Mouse (Mus musculus) limb, embryonic 12.5 days (tissue): ENCODE data around the gene Mpp2. TPM values are rescaled to one million over a fixed set of nuclear protein-coding genes. Genes with fewer than 3 reads are reported as not detected.

Source experiments
- ATAC-seq: fragments of 200-750 bp; cut with Nextera tagmentation; 2 replicates; pipeline ENCODE4 v1.8.0; 2017; ENCODE audit warnings: low read depth, moderate TSS enrichment; ENCODE audit not compliant: insufficient number of reproducible peaks, insufficient read depth, low FRiP score, low TSS enrichment
- H3K27ac ChIP-seq: fragments of 300-500 bp; sonication (generic); 2 replicates; pipeline ENCODE4 v1.5.1; 2016; ENCODE audit warnings: mild to moderate bottlenecking, moderate library complexity
- H3K27me3 ChIP-seq: fragments of 300-500 bp; sonication (generic); 2 replicates; pipeline ENCODE4 v1.6.1; 2016; ENCODE audit warnings: mild to moderate bottlenecking, moderate library complexity
- H3K36me3 ChIP-seq: fragments of 300-500 bp; sonication (generic); 2 replicates; pipeline ENCODE4 v1.6.1; 2016; ENCODE audit warnings: mild to moderate bottlenecking, moderate library complexity
- H3K4me1 ChIP-seq: fragments of 300-500 bp; sonication (generic); replicated peaks from 2 replicates; pipeline ENCODE4 v1.6.1; 2016
- H3K4me2 ChIP-seq: fragments of 300-500 bp; sonication (generic); 2 replicates; pipeline ENCODE4 v1.6.1; 2016; ENCODE audit warnings: mild to moderate bottlenecking, moderate library complexity
- H3K4me3 ChIP-seq: fragments of 300-500 bp; sonication (generic); replicated peaks from 2 replicates; pipeline ENCODE4 v1.5.1; 2016; ENCODE audit warnings: mild to moderate bottlenecking
- H3K9ac ChIP-seq: fragments of 300-500 bp; sonication (generic); replicated peaks from 2 replicates; pipeline ENCODE4 v1.6.1; 2016; ENCODE audit warnings: mild to moderate bottlenecking, moderate library complexity
- H3K9me3 ChIP-seq: fragments of 300-500 bp; sonication (generic); 2 replicates; pipeline ENCODE4 v1.6.1; 2016; ENCODE audit warnings: mild to moderate bottlenecking, moderate library complexity
- WGBS: fragments of 180-500 bp; shearing (Covaris S2); methylation state at CpG from one replicate; pipeline ENCODE4 v1.1.7; 2016; 5-methylcytosine and 5-hydroxymethylcytosine counted together
- polyA plus RNA-seq: library from polyadenylated mRNA; unstranded; fragments of >200 nt; fragmentation: Nextera tagmentation; extraction: Ambion mirVana; gene quantifications from 2 replicates; pipeline ENCODE4 v1.2.1, GENCODE M21; 2016

Gene Mpp2
- polyA plus RNA-seq, 1 experiment from 2014 or later: 12.6 TPM

- Histone ChIP-seq H3K36me3 (no peaks in the 10 kb centered on the region), H3K27me3 (peaks cover 42% of the 10 kb centered on the region), H3K27ac (no peak overlapping the region), H3K9me3 (no peaks in the 10 kb centered on the region), H3K4me3 (peak overlapping the region; percentile 26), H3K4me2 (peak overlapping the region; percentile 55), H3K4me1 (peaks cover 18% of the 10 kb centered on the region), H3K9ac (peak overlapping the region; percentile 40; the same call in 1 of the 2 replicates)
- 6% methylated on average over 18 of the region's 18 CpGs for WGBS
- ATAC-seq: peak; percentile 78
These were observed 8.6 kb upstream of the Mpp2 start for GRCm38 (mm10) chr11:102096887-102097391.

DNA sequence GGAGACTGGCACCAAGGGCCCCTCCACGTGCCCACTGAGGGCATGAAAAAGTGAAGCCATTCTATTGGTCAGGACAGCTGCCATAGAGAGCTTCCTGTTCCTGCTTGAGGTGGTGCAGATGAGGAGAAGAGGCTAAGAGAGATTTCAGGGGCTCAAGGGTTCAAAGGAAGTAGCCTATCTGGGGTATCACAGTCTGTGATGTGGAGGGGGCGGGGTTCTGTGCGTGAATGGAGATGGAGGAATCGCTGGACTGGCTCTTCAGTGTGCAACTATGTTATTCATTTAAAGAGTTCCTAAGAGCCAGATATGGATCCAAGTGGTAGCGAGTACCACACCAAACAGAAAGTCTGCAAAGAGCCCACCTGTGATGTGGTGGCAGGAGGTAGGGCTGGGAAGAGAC, 8.1 kb upstream of the Mpp2 start:
- H3K9ac ChIP-seq: no peak overlapping the region; the same call in 1 of the 2 replicates
- H3K9me3 ChIP-seq: no peaks in the 10 kb centered on the region
- H3K27ac ChIP-seq: no peak overlapping the region
- WGBS: 66% methylated on average over 5 of the region's 5 CpGs
- no peaks in the 10 kb centered on the region for H3K36me3 ChIP-seq
- ATAC-seq: peak; percentile 7; the same call in 1 of the 2 replicates
- H3K4me3 ChIP-seq: 0 out of 2 replicates have a peak overlapping the region, but pooled peaks have one; percentile 26
- H3K27me3 ChIP-seq: peaks cover 40% of the 10 kb centered on the region
- peak overlapping the region; percentile 55 for H3K4me2 ChIP-seq
- H3K4me1 ChIP-seq: peaks cover 15% of the 10 kb centered on the region; the same call in 1 of the 2 replicates

- Histone ChIP-seq H3K27me3 (peaks cover 32% of the 10 kb centered on the region), H3K27ac (no peak overlapping the region), H3K9ac (no peak overlapping the region; the same call in 1 of the 2 replicates), H3K36me3 (no peaks in the 10 kb centered on the region), H3K4me3 (no peak overlapping the region), H3K4me2 (no peak overlapping the region), H3K9me3 (no peaks in the 10 kb centered on the region), H3K4me1 (peaks cover 15% of the 10 kb centered on the region; the same call in 1 of the 2 replicates)
- 83% methylated on average over 3 of the region's 3 CpGs for WGBS
- ATAC-seq: no peak
These were observed 7.4 kb upstream of the Mpp2 start for GRCm38 (mm10) chr11:102095676-102096075.

DNA sequence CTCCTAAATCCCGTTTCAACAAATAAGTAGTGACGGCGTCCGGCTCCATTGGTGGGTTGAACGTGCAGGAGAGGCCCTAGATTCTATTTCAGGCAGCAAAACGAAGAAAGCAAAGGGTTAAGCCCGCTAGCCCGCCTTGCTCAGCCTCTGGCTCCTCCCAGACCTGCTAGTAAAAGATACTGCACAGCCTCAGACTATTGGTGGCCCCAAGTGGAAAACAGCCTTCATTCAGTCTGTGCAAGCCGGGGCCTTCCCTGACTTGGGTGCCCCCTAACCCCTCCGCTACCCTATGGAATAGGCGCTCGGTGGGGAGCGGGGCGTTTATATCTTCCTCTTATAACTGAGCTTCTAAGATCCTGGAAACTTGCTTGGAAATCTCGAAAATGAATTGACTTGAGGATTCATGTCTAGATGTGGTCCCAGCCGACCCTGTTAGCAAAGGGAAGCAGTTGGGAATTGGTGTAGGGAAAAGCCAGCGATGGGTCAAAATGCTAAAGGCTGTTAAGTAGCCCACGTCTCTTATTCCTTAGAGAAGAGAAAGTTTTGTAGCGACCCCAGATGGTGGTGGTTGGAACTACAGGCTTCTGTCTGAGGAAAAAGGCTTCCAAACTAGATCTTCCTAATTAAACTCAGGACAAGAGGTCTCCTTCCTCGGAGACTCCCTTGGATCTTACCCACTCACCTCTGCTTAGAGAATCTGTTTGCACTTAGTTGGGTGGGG, 933 bp upstream of the Mpp2 start:
- under 1% methylated on average over 20 of the region's 20 CpGs for WGBS

GRCm38 (mm10) chr11:102087081-102087751, 1.1 kb downstream of the Mpp2 start:
- 0 out of 2 replicates have a peak, but pooled peaks cover 4% of the 10 kb centered on the region for H3K36me3 ChIP-seq

More for the DNA sequence above, 933 bp upstream of the Mpp2 start:
- Histone ChIP-seq H3K9ac (peak overlapping the region; percentile 69), H3K4me3 (peak overlapping the region; percentile 70), H3K27ac (peak overlapping the region; percentile 92), H3K36me3 (no peaks in the 10 kb centered on the region), H3K27me3 (peaks cover 3% of the 10 kb centered on the region; the same call in 1 of the 2 replicates), H3K9me3 (no peaks in the 10 kb centered on the region), H3K4me1 (peaks cover 24% of the 10 kb centered on the region), H3K4me2 (peak overlapping the region; percentile 90)
- peak; percentile 53 for ATAC-seq

GRCm38 (mm10) chr11:102086331-102086730, 2.0 kb downstream of the Mpp2 start:
- WGBS: 8% methylated on average over 3 of the region's 3 CpGs
- Histone ChIP-seq H3K9ac (peak overlapping the region; percentile 69), H3K9me3 (peaks cover 4% of the 10 kb centered on the region; the same call in 1 of the 2 replicates), H3K4me1 (peaks cover 38% of the 10 kb centered on the region), H3K27ac (peak overlapping the region; percentile 92), H3K36me3 (0 out of 2 replicates have a peak, but pooled peaks cover 4% of the 10 kb centered on the region), H3K4me2 (peak overlapping the region; percentile 90), H3K4me3 (peak overlapping the region; percentile 70), H3K27me3 (no peaks in the 10 kb centered on the region)
- no peak for ATAC-seq

More at GRCm38 (mm10) chr11:102087081-102087751, 1.1 kb downstream of the Mpp2 start:
- Histone ChIP-seq H3K27ac (peak overlapping the region; percentile 92), H3K27me3 (peaks cover 3% of the 10 kb centered on the region; the same call in 1 of the 2 replicates), H3K9me3 (peaks cover 4% of the 10 kb centered on the region; the same call in 1 of the 2 replicates), H3K4me2 (peak overlapping the region; percentile 90), H3K4me1 (peaks cover 30% of the 10 kb centered on the region), H3K9ac (peak overlapping the region; percentile 69), H3K4me3 (peak overlapping the region; percentile 70)
- under 1% methylated on average over 39 of the region's 39 CpGs for WGBS
- peak; percentile 64 for ATAC-seq

- Histone ChIP-seq H3K36me3 (peaks cover 5% of the 10 kb centered on the region; the same call in 1 of the 2 replicates), H3K27me3 (no peaks in the 10 kb centered on the region), H3K4me1 (peaks cover 29% of the 10 kb centered on the region), H3K9ac (no peak overlapping the region), H3K27ac (peak overlapping the region; percentile 59; the same call in 1 of the 2 replicates), H3K9me3 (peaks cover 4% of the 10 kb centered on the region; the same call in 1 of the 2 replicates), H3K4me2 (no peak overlapping the region), H3K4me3 (no peak overlapping the region)
- WGBS: 22% methylated on average over 6 of the region's 7 CpGs
- ATAC-seq: no peak
These were observed 4.2 kb downstream of the Mpp2 start for GRCm38 (mm10) chr11:102084159-102084558.

DNA sequence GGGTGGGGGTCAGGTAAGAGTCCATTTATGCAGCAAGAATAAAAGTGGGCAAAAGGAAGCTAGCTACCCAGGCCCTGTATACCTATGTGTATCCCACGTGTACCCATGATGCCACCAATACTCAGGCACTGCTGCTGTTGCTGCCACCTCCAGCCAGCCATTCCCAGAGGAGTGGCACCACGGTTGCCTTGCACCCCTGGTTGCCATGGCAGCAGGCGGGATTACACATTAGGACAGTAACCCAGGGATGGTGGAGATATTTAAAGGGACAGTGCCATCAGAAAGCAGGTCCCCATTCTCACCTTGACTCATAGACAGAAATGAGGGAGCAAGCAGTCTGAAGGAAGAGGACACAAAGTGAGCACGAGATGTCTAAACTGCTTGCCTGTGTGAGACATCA, 5.1 kb downstream of the Mpp2 start:
- Histone ChIP-seq H3K36me3 (peaks cover 15% of the 10 kb centered on the region; the same call in 1 of the 2 replicates), H3K9me3 (peaks cover 4% of the 10 kb centered on the region; the same call in 1 of the 2 replicates), H3K27ac (no peak overlapping the region), H3K27me3 (no peaks in the 10 kb centered on the region), H3K4me2 (no peak overlapping the region), H3K4me3 (no peak overlapping the region), H3K4me1 (peaks cover 28% of the 10 kb centered on the region), H3K9ac (no peak overlapping the region)
- WGBS: 63% methylated on average over 4 of the region's 4 CpGs
- ATAC-seq: no peak

DNA sequence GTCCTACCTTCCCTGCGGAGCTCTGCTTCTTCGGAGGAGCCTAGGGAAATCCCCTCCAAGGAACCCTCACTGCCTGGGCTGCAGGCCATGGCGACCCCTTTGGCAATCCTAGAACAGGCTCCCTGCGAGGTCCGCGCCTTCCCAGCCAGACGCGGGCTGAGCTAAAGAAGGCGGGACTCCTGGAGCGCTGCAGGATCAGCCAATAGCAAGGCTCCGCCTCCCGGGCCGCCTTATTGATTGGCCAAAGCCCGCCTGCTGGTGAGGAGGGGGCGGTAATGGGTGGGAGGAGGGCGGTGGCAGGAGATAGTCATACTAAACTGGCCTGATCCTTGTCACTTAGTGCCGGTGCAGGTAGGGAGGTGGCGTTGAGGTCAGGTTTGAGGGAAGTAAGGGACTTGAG, 6.0 kb downstream of the Mpp2 start:
- WGBS: under 1% methylated on average over 18 of the region's 18 CpGs
- ATAC-seq: peak; percentile 66

DNA sequence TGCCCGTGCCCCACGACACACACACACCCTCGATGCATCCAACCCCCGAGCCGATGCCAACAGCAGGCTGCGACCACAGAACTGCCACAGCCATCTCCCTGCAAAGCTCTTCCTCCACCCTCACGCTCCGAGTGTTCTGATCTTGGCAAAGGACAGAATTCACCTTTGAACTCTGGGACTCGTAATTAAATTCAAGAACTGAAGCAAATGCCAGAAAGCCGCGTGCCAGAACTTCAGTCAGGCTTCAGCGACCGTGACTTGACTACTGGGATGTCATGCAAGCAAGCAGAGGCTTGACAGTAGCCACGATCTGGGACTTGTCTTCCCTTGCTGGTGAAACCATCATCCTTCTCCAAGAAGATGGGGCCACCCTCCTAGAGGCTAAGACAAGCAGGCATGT, 14.6 kb downstream of the Mpp2 start:
- peaks cover 19% of the 10 kb centered on the region for H3K27me3 ChIP-seq
- 77% methylated on average over 14 of the region's 14 CpGs for WGBS
- no peak overlapping the region for H3K4me2 ChIP-seq
- H3K27ac ChIP-seq: no peak overlapping the region
- no peak overlapping the region for H3K4me3 ChIP-seq
- no peak for ATAC-seq
- H3K4me1 ChIP-seq: peaks cover 7% of the 10 kb centered on the region
- H3K36me3 ChIP-seq: peaks cover 31% of the 10 kb centered on the region; the same call in 1 of the 2 replicates
- H3K9ac ChIP-seq: no peak overlapping the region
- no peaks in the 10 kb centered on the region for H3K9me3 ChIP-seq

More for the DNA sequence above, 6.0 kb downstream of the Mpp2 start:
- H3K4me1 ChIP-seq: peaks cover 28% of the 10 kb centered on the region
- peaks cover 4% of the 10 kb centered on the region; the same call in 1 of the 2 replicates for H3K9me3 ChIP-seq
- H3K4me2 ChIP-seq: peak overlapping the region; percentile 76
- no peaks in the 10 kb centered on the region for H3K27me3 ChIP-seq
- H3K9ac ChIP-seq: peak overlapping the region; percentile 53
- no peak overlapping the region for H3K27ac ChIP-seq
- H3K4me3 ChIP-seq: peak overlapping the region; percentile 45
- peaks cover 24% of the 10 kb centered on the region; the same call in 1 of the 2 replicates for H3K36me3 ChIP-seq

DNA sequence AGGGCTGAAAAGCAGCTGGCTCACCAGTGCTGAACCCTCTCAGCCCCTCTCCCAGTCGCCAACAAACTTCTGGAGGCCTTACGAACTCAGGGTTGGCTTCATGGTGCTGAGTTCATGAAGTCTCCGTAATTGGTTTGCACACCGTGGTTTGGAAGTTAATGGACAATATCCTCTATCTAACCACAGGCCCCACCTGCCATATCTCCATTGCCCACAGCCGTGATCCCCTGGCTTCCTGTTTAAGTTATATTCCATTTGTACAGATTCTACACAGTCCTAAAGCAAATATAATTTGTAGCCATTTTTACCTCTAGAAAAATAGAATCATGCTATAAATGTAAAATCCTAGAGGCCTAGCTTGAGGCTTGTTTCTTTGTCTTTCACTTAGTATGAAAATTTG, 15.6 kb downstream of the Mpp2 start:
- 82% methylated on average over 5 of the region's 5 CpGs for WGBS
- no peak overlapping the region for H3K4me3 ChIP-seq
- H3K4me2 ChIP-seq: no peak overlapping the region
- H3K36me3 ChIP-seq: peaks cover 21% of the 10 kb centered on the region; the same call in 1 of the 2 replicates
- no peak overlapping the region for H3K9ac ChIP-seq
- ATAC-seq: no peak
- peaks cover 19% of the 10 kb centered on the region for H3K27me3 ChIP-seq
- peaks cover 13% of the 10 kb centered on the region for H3K4me1 ChIP-seq
- H3K9me3 ChIP-seq: no peaks in the 10 kb centered on the region
- no peak overlapping the region for H3K27ac ChIP-seq
